Comparison of ENCODE assay signal across 18 mouse cellular contexts in genomic region chr8:6481966-6482365, GRCm38 (mm10).
"Had no signal": no experiment of that assay in that cellular context is flagged by ENCODE, and none has a peak within 500 bp of the region (broad histone marks: within the 10 kb centered on the region; RNA-seq: fewer than 3 reads in every experiment).

No protein-coding gene starts in this region.

- H3K27ac ChIP-seq: liver, embryonic 14.5 days; lung, embryonic 15.5 days; macrophage; midbrain, embryonic 13.5 days; midbrain, embryonic 15.5 days; neural tube, embryonic 12.5 days had no signal

- H3K4me3 ChIP-seq: lung, embryonic 15.5 days; megakaryocyte, embryonic 14.5 days; midbrain, embryonic 13.5 days; midbrain, embryonic 15.5 days; neural tube, embryonic 12.5 days had no signal

- H3K4me1 ChIP-seq: lung, embryonic 15.5 days; megakaryocyte, embryonic 14.5 days; midbrain, embryonic 13.5 days; midbrain, embryonic 15.5 days; neural tube, embryonic 12.5 days had no signal

- H3K9me3 ChIP-seq: lung, embryonic 15.5 days; megakaryocyte, embryonic 14.5 days; midbrain, embryonic 13.5 days; midbrain, embryonic 15.5 days; neural tube, embryonic 12.5 days had no signal

- H3K4me2 ChIP-seq: lung, embryonic 15.5 days; midbrain, embryonic 11.5 days; midbrain, embryonic 13.5 days; midbrain, embryonic 15.5 days; neural tube, embryonic 12.5 days had no signal

- H3K36me3 ChIP-seq: lung, embryonic 15.5 days; midbrain, embryonic 13.5 days; midbrain, embryonic 15.5 days; neural tube, embryonic 12.5 days had no signal

- DNase-seq: lung, adult 18-20 months; lung, postnatal 14 days; lung, postnatal 36 days; right cerebral cortex, postnatal 14 days; right cerebral cortex, postnatal 4 days; spleen, adult 18-20 months; thymus, adult 18-20 months; thymus, postnatal 14 days; thymus, postnatal 36 days had no signal

- H3K9ac ChIP-seq: liver, embryonic 14.5 days; lung, embryonic 15.5 days; midbrain, embryonic 13.5 days; midbrain, embryonic 15.5 days; neural tube, embryonic 12.5 days had no signal

- H3K27me3 ChIP-seq: lung, embryonic 15.5 days; megakaryocyte, embryonic 14.5 days; midbrain, embryonic 13.5 days; midbrain, embryonic 15.5 days; neural tube, embryonic 12.5 days had no signal

- ATAC-seq: lung, postnatal 0 days; midbrain, embryonic 13.5 days; midbrain, embryonic 15.5 days had no signal
